Mouse (Mus musculus) embryonic facial prominence, embryonic 11.5 days (tissue): ENCODE measurements around the gene Olfr177. TPM values are rescaled to one million over a fixed set of nuclear protein-coding genes. Genes with fewer than 3 reads are reported as not detected.

ENCODE experiments used
- ATAC-seq: fragments of 200-750 bp; cut with Nextera tagmentation; replicated peaks from 2 replicates; pipeline ENCODE4 v1.8.0; 2017; ENCODE audit warnings: low read depth; ENCODE audit not compliant: insufficient number of reproducible peaks, low FRiP score, low TSS enrichment
- DNase-seq: peaks from one replicate; pipeline ENCODE4 v3.0.0-alpha.2; 2015; ENCODE audit warnings: low spot score
- H3K27ac ChIP-seq: fragments of 300-500 bp; sonication (generic); replicated peaks from 2 replicates; pipeline ENCODE4 v1.5.1; 2014; ENCODE audit warnings: mild to moderate bottlenecking, low read depth, low read length, control low read depth
- H3K27me3 ChIP-seq: fragments of 300-500 bp; sonication (generic); 2 replicates; pipeline ENCODE4 v1.6.1; 2014; ENCODE audit warnings: mild to moderate bottlenecking, low read length, moderate library complexity, mixed read lengths; ENCODE audit not compliant: control insufficient read depth, insufficient read depth
- H3K36me3 ChIP-seq: fragments of 300-500 bp; sonication (generic); replicated peaks from 2 replicates; pipeline ENCODE4 v1.6.1; 2014; ENCODE audit warnings: low read depth, mild to moderate bottlenecking, low read length, moderate library complexity, mixed read lengths; ENCODE audit not compliant: control insufficient read depth, insufficient read depth
- H3K4me1 ChIP-seq: fragments of 300-500 bp; sonication (generic); 2 replicates; pipeline ENCODE4 v1.6.1; 2014; ENCODE audit warnings: low read length, mixed read lengths; ENCODE audit not compliant: control insufficient read depth, insufficient read depth
- H3K4me2 ChIP-seq: fragments of 300-500 bp; sonication (generic); 2 replicates; pipeline ENCODE4 v1.6.1; 2014; ENCODE audit warnings: low read depth, mild to moderate bottlenecking, control low read depth, low read length, moderate library complexity
- H3K4me3 ChIP-seq: fragments of 300-500 bp; sonication (generic); 2 replicates; pipeline ENCODE4 v1.5.1; 2014; ENCODE audit warnings: low read depth, low read length, control low read depth
- H3K9ac ChIP-seq: fragments of 300-500 bp; sonication (generic); replicated peaks from 2 replicates; pipeline ENCODE4 v1.6.1; 2014; ENCODE audit warnings: mild to moderate bottlenecking, control low read depth, low read length
- H3K9me3 ChIP-seq: fragments of 300-500 bp; sonication (generic); replicated peaks from 2 replicates; pipeline ENCODE4 v1.6.1; 2016; ENCODE audit warnings: mild to moderate bottlenecking, low read length, inconsistent platforms, mixed read lengths; ENCODE audit not compliant: control insufficient read depth
- WGBS: fragments of 180-500 bp; shearing (Covaris S2); extraction: QIAGEN DNeasy Blood & Tissue Kit; methylation state at CpG from one replicate; pipeline ENCODE4 v1.1.7; 2014; 5-methylcytosine and 5-hydroxymethylcytosine counted together
- polyA plus RNA-seq: library from polyadenylated mRNA; unstranded; fragments of >200 nt; fragmentation: Nextera tagmentation; extraction: Ambion mirVana; gene quantifications from 2 replicates; pipeline ENCODE4 v1.2.1, GENCODE M21; 2014

Gene Olfr177
- polyA plus RNA-seq: not detected in 2 replicates

- H3K9ac ChIP-seq: no peak within 1 kb of the TSS
Measured at GRCm38 (mm10) chr16:58874668-58875067, at the start of gene Olfr177. Gene Olfr177 (minus strand): TSS chr16:58874768.

DNA sequence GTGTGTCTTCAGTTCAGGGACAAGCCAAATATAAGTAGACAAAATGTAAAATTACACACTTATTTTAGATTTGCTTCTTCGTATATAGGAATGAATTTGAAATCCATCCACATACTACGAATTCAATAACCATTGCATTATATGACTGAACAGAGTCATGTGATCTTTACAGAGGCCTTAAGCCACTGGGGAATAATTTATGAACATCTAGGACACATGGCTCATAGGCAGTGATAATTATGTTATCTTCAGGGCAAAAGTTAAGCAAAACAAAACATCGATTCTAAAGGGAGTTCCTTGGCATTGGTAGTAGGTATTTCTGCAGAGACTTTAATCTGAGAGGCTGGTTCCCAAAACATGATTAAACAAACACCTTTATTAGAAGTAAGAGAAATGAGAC, 17.4 kb upstream of the Olfr177 start, which contains the start of gene Olfr178:
Gene Olfr178 (minus strand): TSS at position 101 of the 400 bp plus-strand sequence.
- Histone ChIP-seq H3K36me3 (no peaks in the 10 kb centered on the region), H3K27me3 (no peaks in the 10 kb centered on the region), H3K9me3 (no peaks in the 10 kb centered on the region), H3K4me2 (no peak within 1 kb of the TSS), H3K4me3 (no peak within 1 kb of the TSS), H3K9ac (no peak within 1 kb of the TSS), H3K27ac (no peak within 1 kb of the TSS), H3K4me1 (no peaks in the 10 kb centered on the region)
- 88% methylated on average over 3 of the region's 3 CpGs for WGBS
- DNase-seq: no peak
- no peak for ATAC-seq

More at GRCm38 (mm10) chr16:58874668-58875067, at the start of gene Olfr177:
- Histone ChIP-seq H3K9me3 (no peaks in the 10 kb centered on the region), H3K36me3 (no peaks in the 10 kb centered on the region), H3K4me3 (no peak within 1 kb of the TSS), H3K4me2 (no peak within 1 kb of the TSS), H3K27me3 (no peaks in the 10 kb centered on the region), H3K4me1 (no peaks in the 10 kb centered on the region), H3K27ac (no peak within 1 kb of the TSS)
- WGBS: 66% methylated on average over 1 of the region's 1 CpGs
- DNase-seq (no peak), ATAC-seq (no peak)

GRCm38 (mm10) chr16:58884416-58884815, 9.8 kb upstream of the Olfr177 start:
- no peak overlapping the region for H3K4me3 ChIP-seq
- no peaks in the 10 kb centered on the region for H3K36me3 ChIP-seq
- no peaks in the 10 kb centered on the region for H3K27me3 ChIP-seq
- H3K9ac ChIP-seq: no peak overlapping the region
- ATAC-seq: no peak
- H3K27ac ChIP-seq: no peak overlapping the region
- no peak overlapping the region for H3K4me2 ChIP-seq
- no peak for DNase-seq
- WGBS: 89% methylated on average over 2 of the region's 2 CpGs
- H3K9me3 ChIP-seq: no peaks in the 10 kb centered on the region
- no peaks in the 10 kb centered on the region for H3K4me1 ChIP-seq

DNA sequence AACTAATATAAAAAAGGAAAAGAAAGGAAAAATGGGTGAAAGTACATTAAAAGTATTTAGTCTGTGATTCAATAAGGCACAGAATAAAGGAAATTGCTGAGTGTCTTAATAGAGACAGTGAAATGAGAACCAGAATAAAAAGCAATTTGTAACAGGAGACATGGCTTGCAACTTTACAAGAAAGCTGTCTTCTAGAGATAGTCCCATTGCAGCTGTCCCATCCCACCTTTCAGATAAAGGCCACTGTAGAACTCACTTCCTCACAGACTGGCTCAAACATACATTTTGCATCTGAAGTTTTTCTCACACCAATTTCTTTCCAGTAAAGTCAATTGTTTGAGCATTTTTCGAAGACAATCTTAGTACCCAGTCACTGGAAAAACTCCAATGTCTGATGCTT, 13.1 kb downstream of the Olfr177 start:
- no peak for DNase-seq
- H3K36me3 ChIP-seq: no peaks in the 10 kb centered on the region
- no peaks in the 10 kb centered on the region for H3K9me3 ChIP-seq
- H3K4me2 ChIP-seq: no peak overlapping the region
- H3K4me1 ChIP-seq: no peaks in the 10 kb centered on the region
- no peak for ATAC-seq
- WGBS: 85% methylated on average over 1 of the region's 1 CpGs
- no peak overlapping the region for H3K9ac ChIP-seq
- H3K27me3 ChIP-seq: no peaks in the 10 kb centered on the region
- H3K27ac ChIP-seq: no peak overlapping the region
- H3K4me3 ChIP-seq: no peak overlapping the region

DNA sequence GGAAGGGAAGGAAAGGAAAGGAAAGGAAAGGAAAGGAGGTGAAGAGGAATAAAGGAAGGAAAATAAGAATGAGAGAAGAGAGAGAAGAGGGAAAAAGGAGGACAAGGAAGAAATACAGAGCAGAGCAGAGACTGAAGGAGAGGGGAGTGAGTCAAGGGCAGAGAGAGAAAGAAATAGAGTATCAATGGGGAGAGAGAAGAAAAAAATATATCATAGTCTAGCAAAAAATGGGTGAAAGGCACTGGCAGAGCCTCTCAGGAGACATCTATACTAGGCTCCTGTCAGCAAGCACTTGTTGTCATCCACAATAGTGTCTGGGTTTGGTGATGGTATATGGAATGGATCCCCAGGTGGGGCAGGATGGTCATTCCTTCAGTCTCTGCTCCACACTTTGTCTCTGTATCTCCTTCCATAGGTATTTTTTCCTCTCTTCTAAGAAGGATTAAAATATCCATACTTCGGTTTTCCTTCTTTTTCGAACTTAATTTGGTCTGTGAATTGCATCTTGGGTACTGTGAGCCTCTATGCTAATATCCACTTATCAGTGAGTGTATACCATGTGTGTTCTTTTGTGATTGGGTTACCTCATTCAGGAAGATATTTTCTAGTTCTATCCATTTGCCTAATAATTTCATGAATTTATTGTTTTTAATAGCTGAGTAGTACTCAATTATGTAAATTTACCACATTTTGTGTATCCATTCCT, 14.4 kb downstream of the Olfr177 start:
- no peak overlapping the region for H3K27ac ChIP-seq
- no peak overlapping the region for H3K4me3 ChIP-seq
- ATAC-seq: no peak
- WGBS: 93% methylated on average over 2 of the region's 2 CpGs
- no peak for DNase-seq
- H3K27me3 ChIP-seq: no peaks in the 10 kb centered on the region
- H3K4me1 ChIP-seq: no peaks in the 10 kb centered on the region
- H3K36me3 ChIP-seq: no peaks in the 10 kb centered on the region
- no peaks in the 10 kb centered on the region for H3K9me3 ChIP-seq
- no peak overlapping the region for H3K9ac ChIP-seq
- H3K4me2 ChIP-seq: no peak overlapping the region

DNA sequence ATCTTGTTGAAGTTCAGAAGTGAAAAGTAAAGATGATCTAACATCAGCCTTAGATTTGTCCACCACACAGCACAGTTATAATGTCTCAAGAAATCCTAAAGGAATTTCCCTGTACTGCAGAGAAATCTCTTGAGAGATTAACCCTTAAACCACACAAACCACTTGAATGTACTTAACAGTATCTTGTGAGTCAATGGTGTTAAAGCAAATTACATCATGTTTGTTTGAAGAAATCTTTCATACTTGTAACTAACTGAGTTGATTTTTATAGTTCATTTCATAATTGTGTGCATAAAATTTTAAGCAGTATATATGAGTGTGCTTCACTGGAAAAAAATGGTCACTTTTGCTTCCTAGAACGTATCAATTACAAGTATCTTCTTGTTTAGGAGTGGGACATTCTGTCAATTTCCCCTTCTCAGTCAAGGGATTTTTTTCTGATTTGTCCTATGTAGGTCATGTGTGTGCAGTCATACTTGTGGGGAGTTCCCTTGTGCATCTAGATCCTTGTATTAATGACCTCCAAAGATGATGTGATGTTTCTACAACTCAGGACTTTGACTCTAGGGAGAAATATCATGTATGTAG, 47.7 kb downstream of the Olfr177 start, which contains the start of gene Olfr175-ps1:
Gene Olfr175-ps1 (minus strand): TSS at position 51 of the 588 bp plus-strand sequence.
- Histone ChIP-seq H3K4me3 (no peak within 1 kb of the TSS), H3K27ac (no peak within 1 kb of the TSS), H3K36me3 (no peaks in the 10 kb centered on the region), H3K9me3 (no peaks in the 10 kb centered on the region), H3K4me2 (no peak within 1 kb of the TSS), H3K9ac (no peak within 1 kb of the TSS), H3K27me3 (no peaks in the 10 kb centered on the region), H3K4me1 (no peaks in the 10 kb centered on the region)
- ATAC-seq: no peak
- 85% methylated on average over 1 of the region's 1 CpGs for WGBS
- no peak for DNase-seq

Other genes starting within 250 kb of the Olfr177 start
- gene E330017A01Rik, start 236.0 kb downstream of the Olfr177 start, polyA plus RNA-seq: not detected in 2 replicates
- 21.0 and 22.0 TPM in 2 replicates for gene Cpox, start 204.5 kb downstream of the Olfr177 start, polyA plus RNA-seq
- gene Gpr15, start 155.7 kb downstream of the Olfr177 start, polyA plus RNA-seq: not detected in 2 replicates
- 143 and 145 TPM in 2 replicates for gene Cldnd1, start 146.9 kb downstream of the Olfr177 start, polyA plus RNA-seq
- gene Olfr172, start 111.6 kb downstream of the Olfr177 start, polyA plus RNA-seq: not detected in 2 replicates
- gene Olfr173, start 74.5 kb downstream of the Olfr177 start, polyA plus RNA-seq: 0.11 TPM in 1 of 2 replicates, not detected in the other
- not detected in 2 replicates for gene Olfr175-ps1, start 48.0 kb downstream of the Olfr177 start, polyA plus RNA-seq
- gene Olfr178, start 17.3 kb upstream of the Olfr177 start, polyA plus RNA-seq: not detected in 2 replicates
- not detected in 2 replicates for gene Olfr181, start 54.0 kb upstream of the Olfr177 start, polyA plus RNA-seq
- gene Olfr180, start 54.6 kb upstream of the Olfr177 start, polyA plus RNA-seq: not detected in 2 replicates
- gene Olfr183, start 120.6 kb upstream of the Olfr177 start, polyA plus RNA-seq: not detected in 2 replicates
- not detected in 2 replicates for gene Olfr186, start 155.5 kb upstream of the Olfr177 start, polyA plus RNA-seq
- not detected in 2 replicates for gene Olfr187, start 165.0 kb upstream of the Olfr177 start, polyA plus RNA-seq
- not detected in 2 replicates for gene Olfr190, start 203.2 kb upstream of the Olfr177 start, polyA plus RNA-seq
- not detected in 2 replicates for gene Olfr191, start 215.1 kb upstream of the Olfr177 start, polyA plus RNA-seq
- not detected in 2 replicates for gene Olfr193, start 237.1 kb upstream of the Olfr177 start, polyA plus RNA-seq
- not detected in 2 replicates for gene Olfr194, start 246.3 kb upstream of the Olfr177 start, polyA plus RNA-seq